Mouse (Mus musculus) cerebellum, adult 2 months (tissue): ENCODE results near the gene Kti12.

ENCODE experiments used
- CTCF ChIP-seq: fragments of 200-500 bp; IDR thresholded peaks from 2 replicates; pipeline ENCODE4 v1.5.1; 2011; ENCODE audit warnings: low read depth, mild to moderate bottlenecking, control low read depth, low read length, moderate library complexity, borderline replicate concordance; ENCODE audit not compliant: insufficient read depth
- POLR2A ChIP-seq: fragments of 200-500 bp; IDR thresholded peaks from 2 replicates; pipeline ENCODE4 v1.6.1; 2011; ENCODE audit warnings: low read length, control low read depth, borderline replicate concordance; ENCODE audit not compliant: insufficient read depth

- TF ChIP-seq CTCF (no peak), POLR2A (no peak)
Observed at GRCm38 (mm10) chr4:108873746-108874145, 26.2 kb downstream of the Kti12 start.
